Mouse (Mus musculus): Measurements from ENCODE around the gene Rmdn2. TPM values are rescaled to one million over a fixed set of nuclear protein-coding genes. Genes with fewer than 3 reads are reported as not detected.

The Rmdn2 gene
- polyA plus RNA-seq, 1 experiment = 1.9 TPM

DNA sequence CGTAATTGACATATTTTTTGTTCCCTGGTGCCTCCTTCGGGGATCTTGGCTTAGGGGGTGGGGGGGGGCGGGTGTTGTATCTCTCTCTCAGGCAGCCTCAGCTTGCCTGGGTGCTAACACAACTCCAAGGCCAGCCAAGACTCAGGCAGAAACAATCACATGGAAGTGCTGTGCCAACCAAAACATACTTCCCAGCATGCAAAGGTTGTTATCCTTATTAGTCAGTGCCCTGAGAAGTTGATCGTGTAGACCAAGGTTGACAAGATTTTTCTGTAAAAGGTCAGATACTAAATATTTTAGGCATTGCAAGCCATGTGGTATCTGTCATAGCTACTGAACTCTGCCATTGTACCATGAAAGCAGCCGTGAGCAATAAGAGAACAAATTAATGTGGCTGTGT is 89.2 kb downstream of the Rmdn2 start:
- 80% methylated on average over 5 of the region's 5 CpGs for WGBS
- peak; percentile 28 for DNase-seq

DNA sequence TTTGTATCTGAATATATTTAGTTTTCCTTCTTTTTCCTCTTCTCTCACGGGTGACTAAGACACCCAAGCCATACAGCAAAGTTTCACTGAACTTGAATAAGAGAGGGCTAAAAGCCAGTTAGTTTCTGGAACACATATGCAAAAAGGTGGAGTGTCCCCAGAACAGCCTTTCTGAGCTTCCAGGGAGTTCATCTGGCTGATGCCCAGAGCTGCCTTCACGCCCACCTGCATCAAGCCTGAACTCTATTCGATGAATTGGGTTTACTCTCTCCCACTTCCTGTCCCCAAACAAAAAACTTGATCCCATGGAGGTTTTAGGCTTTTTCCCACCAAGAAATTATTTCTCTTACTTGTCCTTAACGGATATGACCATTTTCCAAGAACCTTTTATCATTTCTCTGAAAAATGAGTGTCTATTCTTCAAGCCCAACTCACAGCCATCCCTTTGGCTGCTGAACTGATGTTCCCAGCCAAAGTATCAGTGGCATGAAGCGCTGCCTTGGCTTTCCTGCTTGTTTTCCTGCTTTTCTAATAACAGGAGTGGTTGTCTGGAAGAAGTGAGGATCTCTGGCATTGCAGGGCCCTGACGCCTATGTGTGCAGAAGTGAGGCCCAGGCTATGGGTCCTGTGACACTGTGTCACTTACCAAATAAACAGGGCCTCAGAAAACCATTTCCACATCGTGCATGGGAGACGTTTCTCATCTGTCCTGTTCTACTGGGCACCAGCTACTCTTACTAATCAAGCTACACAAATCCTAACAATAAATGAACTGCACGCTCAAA is 94.2 kb downstream of the Rmdn2 start:
- peak; percentile 12 for DNase-seq
- no peaks in the 10 kb centered on the region for H3K4me1 ChIP-seq (ENCODE audit: control insufficient read depth, insufficient read depth, low read length)
- H3K36me3 ChIP-seq (ENCODE audit: control insufficient read depth, insufficient read depth, low read length) = no peaks in the 10 kb centered on the region
- TF ChIP-seq CTCF (conservative IDR thresholded peaks at IDR 0.05; ENCODE audit: insufficient read depth, insufficient read length, low read depth, low read length) = no peak
- TF ChIP-seq POLR2A (IDR thresholded peaks at IDR 0.05; ENCODE audit: low read depth, low read length) = no peak
- no peak overlapping the region for H3K4me3 ChIP-seq (ENCODE audit: insufficient read depth, low read depth, low read length)
- no peaks in the 10 kb centered on the region for H3K27me3 ChIP-seq (replicated peaks; ENCODE audit: control insufficient read depth, insufficient read depth, low read length)
- H3K27ac ChIP-seq (ENCODE audit: insufficient read depth, low read depth, low read length) = no peak overlapping the region
- whole genome bisulfite sequencing = 70% methylated on average over 9 of the region's 9 CpGs

More for the DNA sequence above, 89.2 kb downstream of the Rmdn2 start:
- Histone ChIP-seq H3K4me1 (ENCODE audit: control insufficient read depth, insufficient read depth, low read length) (no peaks in the 10 kb centered on the region), H3K27ac (ENCODE audit: insufficient read depth, low read depth, low read length) (no peak overlapping the region), H3K36me3 (ENCODE audit: control insufficient read depth, insufficient read depth, low read length) (no peaks in the 10 kb centered on the region), H3K27me3 (replicated peaks; ENCODE audit: control insufficient read depth, insufficient read depth, low read length) (no peaks in the 10 kb centered on the region), H3K4me3 (ENCODE audit: insufficient read depth, low read depth, low read length) (no peak overlapping the region)
- TF ChIP-seq POLR2A (IDR thresholded peaks at IDR 0.05; ENCODE audit: low read depth, low read length) (no peak), CTCF (conservative IDR thresholded peaks at IDR 0.05; ENCODE audit: insufficient read depth, insufficient read length, low read depth, low read length) (no peak)

DNA sequence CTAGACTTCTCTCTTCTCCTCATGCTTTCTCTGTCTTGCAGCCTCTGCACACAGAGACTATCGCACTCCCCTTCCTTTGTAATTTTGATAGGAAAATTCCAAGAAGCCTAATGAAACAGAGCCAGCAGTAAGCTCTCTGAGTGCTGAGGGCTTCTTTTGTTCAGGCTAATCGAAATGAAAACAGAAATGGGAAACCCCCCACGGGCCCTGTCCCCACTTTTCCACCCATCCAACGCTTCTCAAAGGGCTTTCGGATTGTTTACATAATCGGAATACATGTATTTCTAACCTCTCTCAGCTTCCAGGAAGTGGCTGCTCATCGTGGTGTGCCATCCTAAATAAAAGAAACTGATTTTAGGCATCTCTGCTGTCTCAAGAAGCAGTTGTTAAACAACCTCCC is 96.5 kb downstream of the Rmdn2 start:
- WGBS = 55% methylated on average over 7 of the region's 7 CpGs
- no peaks in the 10 kb centered on the region; the same call in 1 of the 2 replicates for H3K27me3 ChIP-seq (replicated peaks; ENCODE audit: control insufficient read depth, insufficient read depth, low read length)
- H3K27ac ChIP-seq (ENCODE audit: insufficient read depth, low read depth, low read length) = no peak overlapping the region
- no peaks in the 10 kb centered on the region for H3K36me3 ChIP-seq (ENCODE audit: control insufficient read depth, insufficient read depth, low read length)
- H3K4me3 ChIP-seq (ENCODE audit: insufficient read depth, low read depth, low read length) = no peak overlapping the region
- H3K4me1 ChIP-seq (ENCODE audit: control insufficient read depth, insufficient read depth, low read length) = 0 out of 2 replicates have a peak, but pooled peaks cover under 1% of the 10 kb centered on the region
- no peak for DNase-seq
- TF ChIP-seq CTCF (conservative IDR thresholded peaks at IDR 0.05; ENCODE audit: insufficient read depth, insufficient read length, low read depth, low read length) = no peak
- no peak for TF ChIP-seq POLR2A (IDR thresholded peaks at IDR 0.05; ENCODE audit: low read depth, low read length)

DNA sequence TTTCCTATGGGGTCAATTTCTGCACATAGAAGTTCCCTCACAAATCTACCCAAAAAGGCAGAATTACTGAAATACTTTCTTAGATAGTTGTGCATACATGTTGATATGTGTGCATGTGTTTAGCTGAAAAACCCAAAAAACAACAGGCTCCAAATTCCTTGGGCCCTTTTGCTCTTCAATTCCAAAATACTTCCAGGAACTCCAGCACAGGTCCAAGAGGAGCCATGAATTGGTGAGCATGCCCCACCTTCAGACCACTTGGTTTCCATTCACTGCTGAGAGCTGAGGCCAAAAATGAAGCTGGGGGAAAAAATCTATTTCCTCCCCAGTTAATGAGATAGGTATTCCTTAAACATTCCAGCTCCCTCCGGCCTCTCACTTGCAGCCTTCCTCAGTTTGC is 98.1 kb downstream of the Rmdn2 start:
- no peak overlapping the region for H3K27ac ChIP-seq (ENCODE audit: insufficient read depth, low read depth, low read length)
- H3K36me3 ChIP-seq (ENCODE audit: control insufficient read depth, insufficient read depth, low read length) = no peaks in the 10 kb centered on the region
- H3K4me3 ChIP-seq (ENCODE audit: insufficient read depth, low read depth, low read length) = no peak overlapping the region
- no peak for DNase-seq
- H3K27me3 ChIP-seq (replicated peaks; ENCODE audit: control insufficient read depth, insufficient read depth, low read length) = no peaks in the 10 kb centered on the region; the same call in 1 of the 2 replicates
- TF ChIP-seq CTCF (conservative IDR thresholded peaks at IDR 0.05; ENCODE audit: insufficient read depth, insufficient read length, low read depth, low read length) = no peak
- no peak for TF ChIP-seq POLR2A (IDR thresholded peaks at IDR 0.05; ENCODE audit: low read depth, low read length)
- H3K4me1 ChIP-seq (ENCODE audit: control insufficient read depth, insufficient read depth, low read length) = 0 out of 2 replicates have a peak, but pooled peaks cover 2% of the 10 kb centered on the region
- WGBS = 70% methylated on average over 1 of the region's 1 CpGs

DNA sequence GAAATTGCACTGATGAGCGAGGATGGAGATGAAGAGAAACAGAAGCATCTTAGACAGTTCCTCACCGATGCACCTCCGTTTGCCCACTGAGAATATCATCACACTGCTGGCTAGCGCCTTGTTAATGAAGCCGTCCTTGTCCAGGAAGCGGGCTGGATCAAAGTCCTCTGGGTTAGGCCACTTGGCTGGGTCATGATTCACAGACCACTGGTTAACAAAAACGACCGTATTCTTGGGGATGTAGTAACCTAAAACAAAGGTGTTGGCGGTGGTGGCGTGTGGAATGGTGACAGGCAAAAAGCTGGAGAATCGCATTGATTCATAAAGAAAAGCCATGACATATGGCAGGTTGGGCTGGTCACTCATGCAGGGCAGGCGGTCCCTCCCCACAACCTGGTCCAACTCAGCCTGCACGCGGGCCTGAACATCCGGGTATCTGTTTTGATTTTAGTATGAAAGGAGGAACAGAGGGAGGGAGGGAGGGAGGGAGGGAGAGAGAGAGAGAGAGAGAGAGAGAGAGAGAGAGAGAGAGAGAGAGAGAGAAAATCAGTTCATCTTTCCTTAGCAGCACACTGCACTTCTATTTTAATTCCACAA is 98.7 kb downstream of the Rmdn2 start:
- Histone ChIP-seq H3K27ac (ENCODE audit: insufficient read depth, low read depth, low read length) (no peak overlapping the region), H3K27me3 (replicated peaks; ENCODE audit: control insufficient read depth, insufficient read depth, low read length) (no peaks in the 10 kb centered on the region; the same call in 1 of the 2 replicates), H3K36me3 (ENCODE audit: control insufficient read depth, insufficient read depth, low read length) (no peaks in the 10 kb centered on the region), H3K4me3 (ENCODE audit: insufficient read depth, low read depth, low read length) (no peak overlapping the region; the same call in 1 of the 2 replicates), H3K4me1 (ENCODE audit: control insufficient read depth, insufficient read depth, low read length) (0 out of 2 replicates have a peak, but pooled peaks cover 2% of the 10 kb centered on the region)
- DNase-seq = peak; percentile 51
- no peak for TF ChIP-seq CTCF (conservative IDR thresholded peaks at IDR 0.05; ENCODE audit: insufficient read depth, insufficient read length, low read depth, low read length)
- TF ChIP-seq POLR2A (IDR thresholded peaks at IDR 0.05; ENCODE audit: low read depth, low read length) = no peak
- WGBS = 24% methylated on average over 15 of the region's 15 CpGs

DNA sequence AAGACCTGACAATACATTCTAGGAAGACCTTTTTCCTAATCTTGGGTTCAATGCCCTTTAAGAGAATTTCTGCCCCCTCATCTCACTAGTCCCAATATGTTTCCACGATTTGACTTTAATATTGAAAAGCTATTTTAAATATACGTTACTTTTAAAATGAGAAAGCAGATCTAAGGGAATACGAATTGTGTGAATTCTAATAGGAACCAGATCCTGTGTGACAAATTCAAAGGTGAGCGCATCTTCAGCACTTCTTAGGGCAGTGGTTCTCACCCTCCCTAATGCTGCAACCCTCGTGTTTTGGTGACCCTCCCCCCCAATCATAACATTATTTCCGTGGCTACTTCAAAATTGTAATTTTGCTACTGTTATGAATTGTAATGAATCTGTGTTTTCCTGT is 100.3 kb downstream of the Rmdn2 start:
- H3K4me3 ChIP-seq (ENCODE audit: insufficient read depth, low read depth, low read length) = peak overlapping the region; percentile 18; the same call in 1 of the 2 replicates
- 0 out of 2 replicates have a peak, but pooled peaks cover 2% of the 10 kb centered on the region for H3K4me1 ChIP-seq (ENCODE audit: control insufficient read depth, insufficient read depth, low read length)
- no peaks in the 10 kb centered on the region for H3K36me3 ChIP-seq (ENCODE audit: control insufficient read depth, insufficient read depth, low read length)
- TF ChIP-seq CTCF (conservative IDR thresholded peaks at IDR 0.05; ENCODE audit: insufficient read depth, insufficient read length, low read depth, low read length) = no peak
- TF ChIP-seq POLR2A (IDR thresholded peaks at IDR 0.05; ENCODE audit: low read depth, low read length) = no peak
- H3K27ac ChIP-seq (ENCODE audit: insufficient read depth, low read depth, low read length) = no peak overlapping the region
- no peak for DNase-seq
- no peaks in the 10 kb centered on the region; the same call in 1 of the 2 replicates for H3K27me3 ChIP-seq (replicated peaks; ENCODE audit: control insufficient read depth, insufficient read depth, low read length)
- 55% methylated on average over 6 of the region's 6 CpGs for WGBS

DNA sequence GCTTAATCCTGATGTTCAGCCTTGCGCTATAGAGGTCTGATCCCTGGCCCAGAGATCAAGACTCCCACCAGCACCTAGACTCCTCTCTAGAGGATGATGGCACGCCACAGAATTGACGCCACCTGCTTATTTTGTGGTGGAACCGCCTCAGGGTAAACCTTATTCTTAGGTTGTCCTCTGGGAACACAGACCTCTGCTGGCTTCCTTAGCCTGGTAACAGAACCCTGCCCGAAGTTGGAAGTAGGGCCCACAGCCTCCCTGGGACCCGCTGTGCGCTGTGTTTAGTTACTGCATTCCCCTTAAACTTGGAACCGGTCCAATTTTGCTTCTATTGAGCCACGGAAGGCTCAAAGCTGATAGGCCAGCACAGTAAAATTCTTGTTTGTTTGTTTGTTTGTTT is 100.9 kb downstream of the Rmdn2 start:
- DNase-seq = no peak
- Histone ChIP-seq H3K27ac (ENCODE audit: insufficient read depth, low read depth, low read length) (0 out of 2 replicates have a peak overlapping the region, but pooled peaks have one; percentile 22), H3K4me1 (ENCODE audit: control insufficient read depth, insufficient read depth, low read length) (0 out of 2 replicates have a peak, but pooled peaks cover 2% of the 10 kb centered on the region), H3K36me3 (ENCODE audit: control insufficient read depth, insufficient read depth, low read length) (no peaks in the 10 kb centered on the region), H3K27me3 (replicated peaks; ENCODE audit: control insufficient read depth, insufficient read depth, low read length) (no peaks in the 10 kb centered on the region; the same call in 1 of the 2 replicates), H3K4me3 (ENCODE audit: insufficient read depth, low read depth, low read length) (peak overlapping the region; percentile 32)
- WGBS = 40% methylated on average over 9 of the region's 9 CpGs
- TF ChIP-seq CTCF (conservative IDR thresholded peaks at IDR 0.05; ENCODE audit: insufficient read depth, insufficient read length, low read depth, low read length) (no peak), POLR2A (IDR thresholded peaks at IDR 0.05; ENCODE audit: low read depth, low read length) (no peak)
